23 mouse cellular contexts compared by ENCODE assay signal in genomic region chr7:27510809-27511208, GRCm38 (mm10). TPM values are rescaled to one million over a fixed set of nuclear protein-coding genes. Genes with fewer than 3 reads are reported as not detected.
A peak's percentile ranks its signal among the peaks of the same experiment; 100 is the strongest.
DNase-seq lines count a peak whose midpoint lies in the region; ATAC-seq lines count a peak whose summit lies in the region.
"Had no signal": no experiment of that assay in that cellular context is flagged by ENCODE, and none has a peak within 500 bp of the region (broad histone marks: within the 10 kb centered on the region; RNA-seq: fewer than 3 reads in every experiment).

No protein-coding gene starts in this region.

- H3K9ac ChIP-seq in heart, embryonic 12.5 days: no peak overlapping the region

- no peak for ATAC-seq in heart, embryonic 12.5 days (ENCODE audit: insufficient number of reproducible peaks, low FRiP score)
- ATAC-seq in frontal cortex, adult (ENCODE audit: low TSS enrichment): no peak
- ATAC-seq: activated CD4-positive, CD25-positive, alpha-beta regulatory T cell, adult 4 months; CD4-positive, CD25-positive, alpha-beta regulatory T cell, adult 4 months; Patski had no signal

- 86% methylated on average over 2 of the region's 2 CpGs for WGBS in heart, embryonic 12.5 days

- H3K27me3 ChIP-seq in heart, embryonic 12.5 days (replicated peaks): no peaks in the 10 kb centered on the region
- H3K27me3 ChIP-seq: Patski had no signal

- no peak overlapping the region for H3K4me3 ChIP-seq in heart, embryonic 12.5 days

- peak; percentile 63 for DNase-seq in ES-CJ7 (ENCODE audit: low read depth, low spot score)
- DNase-seq in R1 (ENCODE audit: low read depth, low spot score): peak; percentile 79
- DNase-seq in ZHBTc4 (ENCODE audit: low read depth, low spot score): peak; percentile 65
- no peak for DNase-seq in layer of hippocampus, adult 9-11 months
- DNase-seq: adrenal gland, adult 2 months; adrenal gland, adult 8-10 months; adrenal gland, postnatal 10 days; adrenal gland, postnatal 14 days; adrenal gland, postnatal 25 days; adrenal gland, postnatal 36 days; B cell, adult 2 months; cerebellum, adult 11 months; cerebellum, adult 11-12 months; cerebellum, adult 18-20 months; cerebellum, adult 2 months; cerebellum, adult 8-10 months; cerebellum, adult 9-10 months had no signal

- H3K4me1 ChIP-seq in heart, embryonic 12.5 days (replicated peaks): peaks cover 17% of the 10 kb centered on the region

- H3K4me2 ChIP-seq in heart, embryonic 12.5 days: no peak overlapping the region

- H3K9me3 ChIP-seq in heart, embryonic 12.5 days (replicated peaks): no peaks in the 10 kb centered on the region
- H3K9me3 ChIP-seq: G1E had no signal

- H3K36me3 ChIP-seq in heart, embryonic 12.5 days: no peaks in the 10 kb centered on the region

- H3K27ac ChIP-seq in heart, embryonic 12.5 days (ENCODE audit: poor library complexity, severe bottlenecking): no peak overlapping the region

RNA-seq across cellular contexts. Expression of gene Prx, which starts 11.7 kb away (rescaled TPM):
- polyA plus RNA-seq in heart, embryonic 12.5 days (2016; fragmentation: Nextera tagmentation; extraction: Ambion mirVana): 3.3 and 3.5 TPM in 2 replicates

RNA-seq across cellular contexts. Expression of gene Hipk4, which starts 12.3 kb away (rescaled TPM):
- polyA plus RNA-seq in heart, embryonic 12.5 days (2016; fragmentation: Nextera tagmentation; extraction: Ambion mirVana): 0.31 and 0.39 TPM in 2 replicates
- polyA plus RNA-seq: activated CD4-positive, CD25-positive, alpha-beta regulatory T cell, adult 4 months had no signal

RNA-seq across cellular contexts. Expression of gene Sertad1, which starts 24.1 kb away (rescaled TPM):
- polyA plus RNA-seq in heart, embryonic 12.5 days (2016; fragmentation: Nextera tagmentation; extraction: Ambion mirVana): 35.3 and 35.9 TPM in 2 replicates

RNA-seq across cellular contexts. Expression of gene Sertad3, which starts 37.2 kb away (rescaled TPM):
- 22.8 and 23.3 TPM in 2 replicates for polyA plus RNA-seq in heart, embryonic 12.5 days (2016; fragmentation: Nextera tagmentation; extraction: Ambion mirVana)

RNA-seq across cellular contexts. Expression of gene Pld3, which starts 42.2 kb away (rescaled TPM):
- polyA plus RNA-seq in heart, embryonic 12.5 days (2016; fragmentation: Nextera tagmentation; extraction: Ambion mirVana): 59.5 and 63.4 TPM in 2 replicates
